Mouse (Mus musculus) embryo, embryonic 11.5 days (tissue): ENCODE results near the gene Hmmr.
"Not testable (repeated sequence)": the region's sequence is repeated elsewhere in the genome, so short reads cannot be mapped to it uniquely, and the experiment has no call there.

Experiments
- DNase-seq: peaks from one replicate; pipeline ENCODE4 v3.0.0-alpha.2; 2012; ENCODE audit warnings: low read depth, low spot score

Gene Hmmr

DNA sequence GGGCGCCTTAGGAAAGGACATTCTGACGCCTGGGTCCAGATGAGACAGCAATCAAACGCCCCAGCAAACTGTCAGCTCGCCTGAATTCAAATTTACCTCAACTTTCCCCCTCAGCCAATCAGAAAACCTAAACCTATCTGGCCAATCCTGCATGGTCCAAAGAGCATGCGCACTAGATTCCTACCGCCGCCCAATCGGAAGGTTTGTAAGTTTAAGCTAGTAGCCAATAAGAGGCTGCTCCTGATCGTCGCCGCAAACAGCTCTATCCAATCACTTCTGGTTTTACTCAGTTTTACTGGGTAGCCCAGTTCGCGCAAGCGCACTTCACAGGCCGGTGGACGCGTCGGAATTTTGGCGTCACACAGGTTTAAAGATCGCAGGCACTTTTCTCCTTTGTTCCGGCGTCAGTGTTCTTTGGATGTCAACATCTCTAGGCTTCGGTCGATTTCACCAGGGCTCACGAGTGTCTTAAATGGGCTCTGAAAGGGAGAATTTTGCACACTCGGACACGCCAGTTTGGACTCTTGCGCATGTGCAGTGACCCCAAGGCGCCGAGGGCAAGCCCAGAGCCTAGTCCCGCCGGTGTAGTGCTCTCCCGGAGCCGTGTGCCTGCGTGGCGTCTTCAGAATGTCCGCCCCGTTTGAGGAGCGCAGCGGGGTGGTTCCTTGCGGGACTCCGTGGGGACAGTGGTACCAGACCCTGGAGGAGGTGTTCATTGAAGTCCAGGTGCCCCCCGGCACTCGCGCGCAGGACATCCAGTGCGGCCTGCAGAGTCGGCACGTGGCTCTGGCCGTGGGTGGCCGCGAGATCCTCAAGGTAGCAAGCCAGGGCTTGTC is at the start of gene Hmmr, which contains the start of gene Nudcd2:
Hmmr (minus strand) TSS at position 84 of the 836 bp plus-strand sequence.
Nudcd2 (plus strand) TSS at position 329 of the 836 bp plus-strand sequence.
- DNase-seq = peak; percentile 97

DNA sequence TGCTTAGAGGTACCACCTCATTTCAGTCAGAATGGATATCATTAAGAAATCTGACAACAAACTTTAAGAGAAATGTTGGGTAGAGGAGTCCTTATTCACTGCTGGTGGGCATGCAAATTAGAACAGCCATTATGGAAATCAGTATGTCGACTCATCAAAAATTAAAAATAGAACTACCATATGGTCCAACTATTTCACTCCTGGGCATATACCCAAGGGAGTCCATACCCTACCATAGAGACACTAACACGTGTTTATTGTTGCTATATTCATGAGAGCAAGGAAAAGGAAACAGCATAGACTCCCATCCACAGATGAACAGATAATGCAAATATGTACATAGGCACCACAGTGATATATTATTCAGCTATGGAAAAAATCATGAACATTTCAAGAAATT is 48.6 kb upstream of the Hmmr start:
- no peak for DNase-seq

DNA sequence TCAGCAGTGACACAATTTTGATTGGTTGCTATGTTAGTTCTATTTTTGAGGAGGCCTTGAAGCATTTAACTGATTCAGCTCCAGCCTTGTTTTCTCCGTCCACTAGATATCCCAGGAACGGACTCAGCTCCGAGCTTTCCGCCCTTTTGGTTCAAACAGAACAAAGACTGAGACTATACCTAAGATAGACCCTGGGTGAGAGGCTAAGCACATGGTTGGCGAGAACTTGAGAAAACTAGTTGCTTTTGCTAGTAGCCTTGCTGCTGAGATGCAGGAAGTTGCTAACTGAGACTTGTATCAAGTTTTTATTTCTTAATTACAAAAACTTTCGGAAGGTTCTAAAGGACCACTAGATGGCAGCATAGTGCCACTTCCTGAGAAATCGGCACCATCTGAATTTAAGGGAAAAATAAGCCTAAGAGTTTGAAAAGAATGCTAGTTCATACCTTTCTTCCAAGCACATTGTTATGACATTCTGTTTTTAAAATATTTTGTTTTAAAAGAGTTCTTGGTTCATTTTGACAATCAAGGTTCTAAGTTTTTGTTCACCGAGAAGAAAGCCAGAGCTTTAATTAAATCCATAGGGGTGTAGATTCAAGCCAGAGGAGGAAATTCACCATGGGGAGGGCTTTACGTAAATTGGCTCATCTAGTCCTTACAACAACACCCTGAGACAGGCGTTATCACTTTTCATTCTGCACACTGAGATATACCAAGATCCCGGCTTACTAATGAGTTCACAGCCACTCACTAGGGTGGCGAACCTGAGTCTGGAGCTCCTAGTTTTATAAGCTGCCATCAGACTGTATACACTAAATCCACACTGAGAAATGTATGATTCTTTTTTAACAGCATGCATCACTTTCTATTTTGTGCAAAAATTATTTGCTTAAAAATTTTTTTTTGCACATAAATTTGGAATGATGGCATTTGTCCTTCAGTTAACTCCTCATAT is 42.4 kb upstream of the Hmmr start:
- peak; percentile 50 for DNase-seq

DNA sequence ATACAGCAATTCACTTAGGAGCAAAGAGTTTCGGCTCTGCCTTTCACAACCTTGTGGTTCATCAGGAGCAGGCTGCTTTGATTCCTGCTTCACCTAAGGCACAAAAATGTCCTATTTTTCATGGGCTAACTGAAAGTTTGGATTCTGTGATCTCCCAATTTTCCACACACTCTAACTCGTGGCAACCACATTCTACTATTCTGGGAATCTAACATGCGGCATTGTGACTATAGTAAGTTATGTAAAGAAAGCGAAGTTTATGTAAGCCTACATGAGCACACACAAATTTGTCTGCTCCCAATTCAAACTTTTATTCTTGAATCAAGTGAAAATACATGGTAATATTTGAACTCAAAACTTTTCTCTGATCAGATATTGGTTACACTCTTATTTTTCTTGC is 31.5 kb upstream of the Hmmr start:
- no peak for DNase-seq

DNA sequence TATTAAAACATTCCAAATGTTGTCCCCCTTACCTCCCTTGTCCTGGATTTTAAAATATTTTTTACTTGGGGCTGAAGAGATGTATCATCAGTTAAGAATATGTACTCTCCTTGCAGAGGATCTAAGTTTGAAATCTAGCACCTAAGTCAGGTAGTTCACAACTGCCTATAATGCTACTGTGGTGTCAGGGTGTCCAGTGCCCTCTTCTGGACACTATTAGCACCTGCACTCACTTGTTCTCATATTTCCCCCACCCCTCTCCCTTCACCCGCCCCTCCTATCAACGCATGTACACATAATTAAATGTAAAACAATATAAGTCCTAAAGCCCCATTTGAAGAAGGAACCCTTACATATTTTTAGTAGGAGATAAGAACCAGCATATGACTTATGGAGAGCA is 30.2 kb upstream of the Hmmr start:
- peak; percentile 4 for DNase-seq

DNA sequence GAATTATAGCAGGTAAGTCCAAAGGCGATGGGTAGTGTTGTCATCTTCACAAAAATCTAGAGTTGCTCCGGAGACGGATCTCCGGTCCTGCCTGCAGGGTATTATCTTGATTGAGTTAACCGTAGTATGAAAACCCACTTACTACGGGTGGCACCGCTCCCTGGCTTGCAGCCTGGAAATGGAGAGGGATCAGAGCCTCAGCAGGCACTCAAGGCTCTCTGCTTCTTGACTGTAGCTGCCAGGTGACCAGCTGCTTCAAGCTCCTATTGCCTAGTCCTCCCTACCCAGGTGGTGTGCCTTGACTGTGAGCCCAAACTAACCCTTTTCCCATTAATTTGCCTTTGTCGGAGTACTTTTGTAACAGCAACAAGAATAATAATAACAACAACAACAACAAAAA is 26.7 kb upstream of the Hmmr start:
- no peak for DNase-seq

DNA sequence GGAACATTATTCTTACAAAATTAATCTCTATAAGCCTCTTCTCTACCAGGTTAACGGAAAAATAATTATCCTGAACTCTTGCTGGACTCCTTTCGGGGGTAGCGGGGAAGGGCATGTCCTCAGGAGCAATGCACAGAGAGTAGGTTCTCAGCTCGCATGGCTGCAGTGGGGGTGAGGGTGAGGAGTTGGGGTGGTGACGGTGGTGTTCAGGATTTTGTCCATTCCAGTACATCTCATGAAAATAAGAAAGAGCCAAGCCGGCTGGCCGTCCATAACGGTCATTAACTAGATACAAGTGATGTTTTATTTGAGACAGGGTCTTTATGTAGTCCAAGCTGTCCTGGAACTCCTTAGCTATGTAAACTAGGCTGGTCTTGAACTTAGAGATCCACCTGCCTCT is 22.7 kb upstream of the Hmmr start:
- DNase-seq = no peak

DNA sequence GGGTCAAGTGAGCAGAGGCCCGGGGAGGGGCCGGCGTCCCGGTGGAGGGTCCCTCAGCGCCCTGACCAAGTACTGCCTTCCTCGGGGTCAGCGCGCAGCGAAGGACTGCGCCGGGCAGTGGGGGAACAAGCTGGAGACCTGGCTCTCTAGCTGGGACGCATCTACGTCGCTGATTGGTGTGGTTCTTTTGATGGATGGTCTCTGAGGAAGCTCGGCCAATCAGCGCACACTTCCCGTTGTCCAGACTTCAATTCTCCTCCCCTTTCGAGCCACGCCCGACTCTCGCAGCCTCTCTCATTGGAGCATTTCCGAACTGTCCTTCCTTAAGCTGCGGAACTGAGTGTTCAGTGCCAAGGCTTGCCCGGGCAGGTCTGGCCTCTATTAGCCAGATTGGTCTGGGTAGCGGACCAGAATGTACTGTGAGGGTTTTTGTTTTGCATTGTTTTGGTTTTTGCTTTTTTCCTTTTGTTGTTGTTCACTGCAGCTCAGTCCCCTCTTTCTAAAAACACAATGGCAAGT is 21.9 kb upstream of the Hmmr start, which contains the start of gene Ccng1:
Ccng1 (minus strand) TSS at position 203 of the 519 bp plus-strand sequence.
- DNase-seq = peak; percentile 85

DNA sequence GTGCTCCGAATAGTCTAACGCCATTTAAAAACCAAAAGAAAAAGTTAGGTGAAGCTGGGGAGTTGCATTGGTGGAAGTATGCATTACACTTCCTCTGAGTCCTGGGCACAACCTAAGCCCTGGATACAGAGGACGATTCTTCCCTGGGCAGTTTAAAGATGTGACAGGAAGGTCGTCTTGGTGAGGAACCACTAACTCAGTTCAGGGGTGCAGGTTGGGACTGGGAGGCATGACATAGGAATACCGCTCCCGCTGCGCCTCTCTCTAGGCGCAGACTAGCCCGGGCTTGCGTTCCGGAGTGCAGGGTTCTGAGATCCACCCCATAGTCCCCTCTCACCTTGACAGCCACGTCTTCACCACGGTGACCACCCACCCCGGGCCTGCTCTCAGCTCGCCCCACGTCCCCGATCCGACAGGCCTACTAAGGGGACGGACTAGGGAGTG is 21.5 kb upstream of the Hmmr start:
- no peak for DNase-seq

DNA sequence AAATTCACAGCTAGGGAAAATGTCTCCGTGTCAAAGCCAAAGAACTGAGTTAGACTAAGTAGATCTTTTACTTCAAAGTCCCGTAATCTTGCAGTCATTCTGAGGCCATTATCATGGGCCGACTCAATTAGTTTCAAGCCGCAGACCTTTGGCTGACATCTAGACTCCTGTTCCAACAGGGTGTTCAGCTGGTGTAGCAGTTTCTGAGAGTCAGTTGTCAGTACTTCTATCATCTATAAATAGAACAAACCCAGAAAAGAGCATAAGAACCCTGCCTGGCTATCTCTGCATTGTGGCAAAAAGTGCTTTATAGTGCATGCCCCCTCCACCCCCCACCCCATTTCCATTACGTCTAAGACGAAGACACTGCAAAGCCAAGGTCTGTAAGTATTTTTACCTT is 20.6 kb upstream of the Hmmr start:
- no peak for DNase-seq

DNA sequence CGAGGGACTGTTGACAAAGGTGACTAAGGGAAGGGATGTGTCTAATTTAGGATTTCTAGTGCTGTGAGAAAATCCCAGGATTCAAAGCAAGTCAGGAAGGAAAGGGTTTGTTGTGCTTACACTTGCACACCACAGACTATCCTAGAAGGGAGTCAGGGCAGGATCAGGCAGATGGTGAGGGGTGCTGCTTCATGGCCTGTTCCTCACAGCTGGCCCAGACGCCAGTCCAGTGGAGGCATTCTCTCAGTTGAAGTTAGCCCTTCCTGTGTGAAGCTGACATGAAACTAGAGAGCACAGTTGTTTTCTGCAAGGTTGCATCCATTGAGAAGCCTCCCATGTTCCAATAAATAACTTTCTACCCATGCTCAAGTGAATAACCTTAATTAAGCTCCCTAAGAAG is 14.5 kb upstream of the Hmmr start:
- no peak for DNase-seq

DNA sequence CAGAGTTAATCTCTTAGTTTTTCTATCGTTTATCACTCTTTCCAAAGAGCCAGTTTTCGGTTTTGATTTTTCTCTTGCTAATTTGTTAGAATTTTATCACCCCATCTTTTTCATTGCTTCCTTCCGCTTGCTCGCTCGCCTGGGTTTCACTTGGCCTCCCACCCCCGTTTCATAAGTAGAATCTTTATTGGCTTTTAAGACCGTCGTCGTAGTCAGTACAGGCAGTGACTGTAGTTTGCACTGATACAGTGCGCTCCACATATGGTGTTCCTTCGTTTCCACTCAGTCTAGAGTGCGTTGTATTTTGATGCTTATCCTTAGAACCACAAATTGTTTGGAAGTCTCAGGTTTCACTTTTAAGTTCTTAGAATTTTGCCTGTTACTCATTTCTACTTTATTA is 13.1 kb upstream of the Hmmr start:
- DNase-seq = no peak

DNA sequence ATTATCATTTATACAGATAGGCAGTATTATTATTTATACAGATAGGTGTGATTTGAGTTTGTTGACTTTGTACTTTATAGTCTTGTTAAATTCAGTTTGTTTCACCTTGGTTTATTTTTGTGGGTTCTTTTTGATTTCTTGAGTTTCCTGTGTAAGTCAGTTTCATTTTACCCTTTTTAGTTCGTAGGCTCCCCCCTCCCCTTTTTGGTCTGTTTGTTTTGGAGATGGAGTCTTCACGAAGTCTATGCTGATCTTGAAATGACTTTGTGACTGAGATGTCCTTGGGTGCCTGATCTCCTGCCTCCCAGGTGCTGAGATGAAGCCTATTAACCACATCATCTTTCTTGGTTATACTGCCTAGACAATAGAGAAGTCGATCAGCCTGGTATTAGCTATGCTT is 11.1 kb upstream of the Hmmr start:
- no peak for DNase-seq

DNA sequence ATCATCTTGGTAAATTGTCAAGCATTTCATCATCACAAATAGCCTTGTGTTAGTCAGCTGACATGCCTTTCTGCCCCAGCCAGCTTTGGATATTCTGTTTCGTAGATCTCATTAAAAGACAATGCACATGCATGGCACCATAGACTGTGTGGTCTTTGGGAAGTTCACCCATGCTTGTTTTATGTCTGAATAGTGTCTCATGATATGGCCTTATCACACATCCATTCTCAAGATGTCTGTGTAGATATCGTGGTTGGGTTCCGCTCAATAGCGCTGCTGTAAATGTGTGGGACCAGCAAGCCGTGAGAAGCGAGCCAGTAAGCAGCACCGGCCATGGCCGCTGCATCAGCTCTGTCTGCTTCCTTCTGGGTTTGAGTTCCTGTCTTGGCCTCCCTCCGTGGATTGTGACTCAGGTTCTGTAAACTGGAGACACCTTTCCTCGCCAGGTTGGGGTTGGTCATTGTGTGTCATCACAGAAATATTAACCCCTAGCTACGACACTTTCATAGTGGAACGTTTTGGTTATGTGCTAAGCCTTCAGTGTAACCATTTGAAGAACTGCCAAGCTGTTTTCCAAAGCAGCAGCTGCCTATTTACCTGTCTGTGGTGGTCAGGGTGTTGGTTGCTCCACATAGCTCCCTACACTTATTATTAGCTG is 8.5 kb upstream of the Hmmr start:
- DNase-seq = no peak

DNA sequence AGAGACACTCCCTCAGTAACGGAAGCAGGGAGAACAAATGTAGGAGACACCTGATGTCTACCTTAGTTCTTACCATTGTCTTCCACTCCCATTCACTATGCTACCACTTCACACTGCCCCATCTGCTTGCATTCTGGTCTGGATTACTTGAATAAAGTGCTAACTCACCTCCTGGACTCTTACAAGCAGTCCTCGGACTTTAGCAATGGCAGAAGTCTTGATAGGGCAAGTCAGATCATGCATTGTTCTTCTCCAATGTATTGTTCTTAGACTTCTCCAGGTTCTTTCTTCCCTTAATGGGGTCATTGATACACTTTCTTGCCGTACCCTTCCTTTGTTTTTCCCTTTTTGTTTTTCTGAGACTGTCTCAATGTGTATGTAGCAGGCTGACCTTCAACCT is 4.1 kb upstream of the Hmmr start:
- DNase-seq = no peak

DNA sequence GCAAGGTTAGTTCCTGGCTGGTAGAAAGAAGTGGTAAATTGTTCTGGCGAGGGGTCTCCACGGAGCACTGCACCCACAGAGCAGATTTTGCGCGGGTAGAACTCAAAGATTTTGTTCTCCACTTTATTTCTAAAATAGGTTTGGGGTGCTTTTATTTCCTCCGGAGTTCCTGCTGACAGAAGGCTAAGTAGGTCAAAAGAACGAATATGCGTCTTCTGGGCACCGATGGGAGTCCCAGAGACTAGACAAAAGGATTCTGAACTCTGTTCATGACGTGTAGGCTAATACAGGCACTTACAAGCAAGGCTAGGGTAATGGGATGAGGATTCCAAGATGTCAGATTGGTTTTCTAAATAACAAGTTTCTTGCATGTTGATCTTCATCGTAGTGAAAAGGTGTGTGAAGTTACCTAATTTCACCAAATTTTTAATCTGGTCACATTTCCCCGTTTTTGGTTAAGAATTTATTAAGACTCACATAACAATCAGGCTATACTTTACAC is 1.1 kb upstream of the Hmmr start:
- DNase-seq = no peak

DNA sequence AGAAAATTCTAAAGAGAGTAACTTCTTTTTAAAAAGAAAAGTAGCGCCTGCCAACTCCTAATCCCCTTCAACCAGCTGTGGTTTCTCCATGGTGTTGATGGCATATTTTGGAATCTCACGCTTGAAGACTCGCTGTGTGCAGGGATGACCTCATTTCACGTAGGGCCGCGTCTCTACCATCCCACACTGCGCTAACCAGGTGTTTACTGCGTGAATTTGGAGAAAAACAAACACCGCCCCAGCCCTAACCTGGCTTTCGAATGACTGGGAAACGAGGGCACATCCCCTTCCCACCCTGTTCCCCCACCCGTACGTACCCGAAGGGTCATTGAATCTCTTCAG is 254 bp downstream of the Hmmr start:
- DNase-seq = no peak

DNA sequence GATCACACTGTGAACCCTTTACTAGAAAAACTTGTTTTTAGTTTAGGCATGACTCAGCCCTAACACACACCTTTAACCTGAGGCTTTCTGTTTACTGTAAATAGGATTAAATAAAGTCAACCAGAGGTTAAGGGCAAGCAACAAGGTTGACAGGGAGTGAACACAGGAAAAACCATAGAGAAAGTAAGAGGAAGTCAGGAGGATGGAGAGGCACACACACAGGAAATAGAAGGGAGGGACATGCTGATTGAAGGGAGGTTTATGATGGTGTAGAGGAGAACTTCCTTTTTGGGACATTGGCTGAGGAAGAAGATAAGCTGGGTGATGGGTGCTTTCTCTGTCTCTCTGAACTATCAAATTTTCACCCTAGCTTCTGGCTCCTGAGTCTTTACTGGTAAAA is 14.9 kb downstream of the Hmmr start:
- no peak for DNase-seq

DNA sequence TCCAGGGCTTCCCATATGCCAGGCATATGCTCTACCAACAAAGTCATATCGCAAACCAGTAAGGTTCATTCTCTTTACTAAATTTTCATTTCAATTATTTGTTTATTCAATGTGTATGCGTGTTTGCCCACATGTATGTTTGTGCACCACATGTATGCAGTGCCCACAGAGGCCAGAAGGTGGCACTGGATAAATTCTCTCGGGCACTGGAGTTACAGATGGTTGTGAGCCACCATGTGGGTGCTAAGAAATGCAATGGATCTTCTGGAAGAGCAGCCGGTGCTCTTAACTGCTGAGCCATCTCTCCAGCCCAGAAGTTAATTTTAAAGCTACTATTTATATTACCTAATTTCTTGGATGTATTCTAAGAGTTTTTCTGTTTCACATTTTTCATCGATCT is 17.7 kb downstream of the Hmmr start:
- no peak for DNase-seq

DNA sequence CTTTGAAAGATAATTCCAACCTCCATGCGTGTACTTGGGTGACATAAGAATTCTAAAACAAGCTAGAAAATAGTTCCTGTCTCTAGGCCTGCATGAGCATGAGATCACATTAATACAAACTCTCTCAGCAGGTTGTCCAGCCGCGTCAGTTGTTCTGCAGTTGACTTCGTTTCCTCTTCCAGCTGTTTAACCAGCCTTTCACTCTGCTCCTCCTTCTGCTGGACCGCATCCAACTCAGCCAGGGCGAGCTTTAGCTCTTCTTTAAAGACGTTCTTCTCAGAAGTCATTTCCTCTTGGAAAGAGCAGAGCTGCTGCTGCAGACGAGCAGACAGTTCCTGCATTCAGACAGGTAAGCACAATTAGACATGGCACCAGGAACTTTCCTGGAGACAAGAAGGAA is 19.4 kb downstream of the Hmmr start:
- no peak for DNase-seq

DNA sequence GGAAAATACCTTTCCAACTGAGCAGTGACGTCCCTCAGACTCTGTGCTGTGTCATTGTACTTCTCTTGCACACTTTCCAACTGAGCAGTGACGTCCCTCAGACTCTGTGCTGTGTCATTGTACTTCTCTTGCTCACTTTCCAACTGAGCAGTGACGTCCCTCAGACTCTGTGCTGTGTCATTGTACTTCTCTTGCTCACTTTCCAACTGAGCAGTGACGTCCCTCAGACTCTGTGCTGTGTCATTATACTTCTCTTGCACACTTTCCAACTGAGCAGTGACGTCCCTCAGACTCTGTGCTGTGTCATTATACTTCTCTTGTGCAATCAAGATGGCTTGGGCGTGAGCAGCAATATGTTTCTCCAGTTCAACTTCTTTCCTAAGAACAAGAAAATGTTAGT is 23.3 kb downstream of the Hmmr start:
- DNase-seq = not testable (repeated sequence)

DNA sequence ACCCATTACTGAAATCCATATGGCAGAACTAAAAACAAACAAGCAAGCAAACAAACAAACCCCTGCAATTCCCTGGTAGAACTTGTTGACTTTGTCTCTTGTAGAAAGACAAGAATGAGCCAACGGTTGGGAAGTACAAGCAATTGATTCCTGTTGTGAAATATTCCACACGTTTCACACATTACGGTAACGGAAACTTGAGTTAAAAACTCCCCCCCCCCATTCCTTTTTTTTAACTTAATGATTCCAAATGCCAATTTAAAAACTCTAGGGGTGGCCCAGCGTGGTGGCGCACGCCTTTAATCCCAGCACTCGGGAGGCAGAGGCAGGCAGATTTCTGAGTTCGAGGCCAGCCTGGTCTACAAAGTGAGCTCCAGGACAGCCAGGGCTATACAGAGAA is 38.1 kb downstream of the Hmmr start, which contains the start of gene Mat2b:
Mat2b (minus strand) TSS at position 101 of the 400 bp plus-strand sequence.
- no peak for DNase-seq
